Mouse (Mus musculus) NIH3T3 (cell line): ENCODE measurements around the gene Sult2b1.

Experiments
- DNase-seq: peaks from one replicate; pipeline ENCODE4 v3.0.0-alpha.2; 2012; ENCODE audit warnings: low read depth

Sult2b1 gene

DNA sequence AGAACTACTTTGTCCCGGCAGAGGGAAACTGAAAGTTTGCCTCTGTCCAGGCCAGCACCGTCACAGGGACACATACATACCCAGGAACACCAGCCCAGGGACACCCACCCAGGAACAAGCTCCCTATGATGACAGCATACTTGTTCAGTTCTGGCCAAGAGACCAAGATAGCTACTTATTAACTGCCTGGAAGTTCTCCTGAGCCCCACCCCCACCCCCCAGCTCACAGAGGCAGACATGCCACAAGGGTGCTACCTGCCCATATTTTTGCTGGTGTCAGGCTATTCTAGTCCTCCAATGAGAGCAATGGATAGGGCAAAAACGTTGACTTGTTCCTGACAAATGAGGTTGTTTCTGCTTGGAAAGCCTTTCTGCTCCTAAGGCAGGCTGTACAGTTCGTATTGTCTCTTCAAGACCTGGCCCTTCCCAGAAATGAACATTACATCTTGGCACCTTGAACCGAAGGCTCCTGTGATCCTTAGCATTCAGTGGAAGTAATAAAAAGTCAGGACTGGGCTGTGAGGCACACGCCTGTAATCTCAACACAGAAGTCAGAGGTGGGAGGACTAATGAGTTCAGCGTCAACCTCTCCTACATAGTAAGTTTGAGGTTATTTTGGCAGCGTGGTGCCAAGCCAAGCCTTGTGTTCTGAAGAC lies 13.9 kb downstream of the Sult2b1 start:
- no peak for DNase-seq

DNA sequence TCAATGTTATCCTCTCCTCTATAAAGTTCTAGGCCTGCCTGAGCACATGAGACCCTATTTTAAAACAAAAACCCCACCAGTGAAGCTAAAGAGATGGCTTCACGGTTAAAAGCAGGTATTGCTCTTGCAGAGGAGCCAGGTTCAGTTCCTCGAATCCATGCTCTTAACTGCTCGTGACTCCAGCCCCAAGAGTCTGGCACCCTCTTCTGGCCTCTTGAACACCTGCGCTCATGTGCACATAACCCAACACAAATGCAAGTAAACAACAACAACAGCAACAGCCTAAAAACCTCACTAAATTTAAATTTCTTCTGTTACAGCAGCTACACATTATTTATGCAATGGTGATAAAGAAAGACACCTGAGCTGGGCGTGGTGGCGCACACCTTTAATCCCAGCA lies 17.0 kb downstream of the Sult2b1 start:
- no peak for DNase-seq

DNA sequence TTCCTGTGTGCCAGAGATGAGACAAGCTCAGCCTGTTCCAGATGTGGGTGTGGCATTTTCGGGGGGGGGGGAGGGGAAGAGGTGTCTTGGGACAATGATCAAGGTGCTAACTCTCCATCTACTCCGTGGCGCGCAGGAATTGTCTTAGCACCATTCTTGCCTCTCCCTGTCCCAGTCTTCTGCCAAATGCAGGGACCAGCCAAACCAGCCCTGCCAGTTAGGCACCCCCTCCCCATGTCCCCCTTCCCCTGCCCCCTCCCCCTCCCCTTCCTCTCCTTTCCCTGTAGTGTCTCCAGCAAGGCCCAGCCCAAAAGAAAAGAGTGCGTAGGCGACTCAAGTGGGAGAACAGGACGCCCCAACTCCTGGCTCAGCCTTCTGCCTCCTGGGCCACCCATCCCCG lies 17.7 kb downstream of the Sult2b1 start:
- no peak for DNase-seq

DNA sequence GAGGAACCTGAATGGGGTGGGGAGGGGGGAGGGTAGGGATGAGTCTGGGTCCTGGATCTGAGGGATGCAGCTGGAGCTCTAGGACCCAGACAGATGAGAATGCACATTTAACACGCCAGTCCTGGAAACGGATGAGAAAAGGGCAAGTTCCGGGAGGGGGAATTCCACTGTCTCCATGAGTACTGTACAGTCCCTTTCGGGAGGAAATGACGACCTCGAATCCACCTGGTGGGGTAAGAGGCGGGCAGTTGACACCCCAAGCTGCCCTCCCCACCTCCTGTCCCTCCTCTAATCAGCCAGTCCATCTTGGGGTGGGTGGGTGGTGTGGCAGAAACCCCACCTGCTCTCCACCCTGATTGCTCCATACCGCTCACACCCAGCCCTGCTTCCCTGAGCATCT lies 18.5 kb downstream of the Sult2b1 start:
- DNase-seq = no peak

DNA sequence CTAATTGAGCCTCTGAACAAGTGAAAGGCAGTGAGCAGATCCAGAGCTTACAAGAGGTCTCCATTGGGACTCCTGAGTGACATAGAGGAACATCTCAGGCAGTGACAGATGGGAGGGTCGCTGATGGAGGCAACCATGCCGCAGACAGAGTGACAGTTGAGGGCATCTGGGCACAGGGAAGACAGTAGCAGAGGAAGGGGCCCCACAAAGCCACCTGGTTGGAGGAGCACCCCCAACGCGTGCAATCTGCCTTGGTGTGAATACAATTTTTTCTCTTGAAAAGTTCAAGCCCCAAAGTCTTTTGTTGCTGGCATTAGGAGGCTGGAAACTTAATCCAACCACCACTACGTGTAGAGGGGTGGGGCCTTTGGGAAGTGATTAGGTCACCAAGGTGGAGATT lies 24.3 kb downstream of the Sult2b1 start:
- DNase-seq = no peak

DNA sequence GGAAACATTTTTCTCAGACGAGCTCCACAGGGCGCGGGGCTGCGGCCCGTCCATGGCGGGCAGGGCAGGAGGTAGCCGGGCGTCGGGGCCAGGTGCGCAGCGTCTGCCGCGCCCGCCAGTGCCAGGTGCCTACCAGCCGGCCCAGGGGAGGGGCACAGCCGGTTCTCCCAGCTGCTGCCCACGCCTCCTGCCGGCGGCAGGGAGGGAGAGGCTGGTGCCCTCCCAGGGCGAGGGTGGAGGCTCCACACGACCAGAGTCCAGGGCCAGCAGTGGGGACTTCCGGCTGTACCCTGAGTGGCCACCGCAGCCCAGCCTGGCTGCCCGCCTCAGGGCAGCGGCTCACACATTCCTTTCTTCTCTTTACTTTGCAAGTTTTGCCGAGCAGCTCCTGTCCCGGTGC lies 25.1 kb downstream of the Sult2b1 start:
- DNase-seq = no peak

DNA sequence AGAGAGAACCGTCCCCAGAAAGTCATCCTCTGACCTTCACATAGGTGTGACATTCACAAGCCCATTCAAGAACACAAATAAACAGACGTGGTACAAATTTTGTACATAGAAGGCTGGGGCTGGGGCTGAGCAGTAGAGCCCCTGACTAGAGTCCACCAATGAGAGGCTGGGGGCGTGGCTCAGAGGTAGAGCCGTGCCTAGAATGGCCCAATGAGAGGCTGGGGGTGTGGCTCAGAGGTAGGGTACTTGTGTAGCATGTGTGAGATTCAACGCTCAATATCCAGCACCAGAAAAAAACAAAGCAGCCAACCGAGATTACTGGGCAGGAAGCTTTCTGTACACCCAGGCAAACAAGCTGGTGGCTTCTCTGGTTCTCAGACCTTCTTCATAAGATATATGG lies 28.8 kb downstream of the Sult2b1 start:
- DNase-seq = no peak

DNA sequence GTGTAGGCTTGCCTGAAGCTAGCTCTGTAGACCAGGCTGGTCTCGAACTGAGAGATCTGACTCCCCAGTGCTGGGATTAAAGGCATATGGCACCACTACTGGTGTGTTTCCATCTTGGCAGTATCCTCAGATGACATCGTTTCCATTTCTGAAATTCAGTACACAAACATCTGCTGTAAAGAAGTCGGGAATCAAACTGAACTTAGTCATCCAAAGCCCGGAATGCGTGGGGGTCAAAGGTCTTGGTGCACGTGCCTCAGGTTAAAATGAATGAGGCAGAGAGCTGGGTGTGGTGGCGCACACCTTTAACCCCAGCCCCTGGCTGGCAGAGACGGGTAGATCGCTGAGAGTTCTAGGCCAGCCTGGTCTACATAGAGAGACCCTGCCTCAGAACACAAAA lies 34.3 kb downstream of the Sult2b1 start:
- peak; percentile 86 for DNase-seq

DNA sequence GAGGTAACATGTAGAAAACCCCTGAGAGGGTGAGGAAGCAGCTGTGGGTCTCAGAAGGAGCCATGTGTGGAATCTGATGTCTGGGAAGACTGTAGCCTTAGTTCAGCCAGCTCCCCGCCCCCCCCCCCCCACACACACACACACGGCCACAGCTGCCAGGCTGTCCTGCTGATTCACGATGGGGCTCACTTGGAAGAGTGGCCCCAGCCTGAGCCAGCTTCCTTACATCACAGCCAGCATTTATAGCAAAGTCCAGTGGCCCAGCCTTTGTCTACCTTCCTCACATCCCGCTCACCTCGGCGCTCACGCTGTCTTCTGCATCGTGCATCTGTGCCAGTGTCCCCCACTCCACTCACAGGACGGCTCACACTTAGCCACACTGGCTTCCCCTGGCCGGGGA lies 35.1 kb downstream of the Sult2b1 start:
- peak; percentile 69 for DNase-seq

DNA sequence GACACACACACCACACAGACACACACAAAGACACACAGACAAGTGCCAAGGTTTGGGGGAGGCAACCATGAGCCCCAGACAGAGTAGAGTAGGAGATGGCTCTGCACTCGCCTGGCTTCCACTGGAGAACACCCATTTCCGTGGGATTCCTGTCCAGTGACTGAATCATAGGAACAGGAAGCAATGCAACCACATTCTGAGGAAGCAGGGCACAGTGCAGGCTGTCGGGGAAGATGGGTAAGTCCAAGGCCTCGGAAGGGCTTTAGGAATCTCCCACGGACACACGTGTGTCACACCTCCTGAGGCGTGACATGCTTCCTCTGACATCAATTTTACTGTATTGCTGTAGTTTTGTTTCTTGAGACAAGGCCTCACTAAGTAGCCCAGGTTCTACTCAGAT lies 36.4 kb downstream of the Sult2b1 start:
- peak; percentile 35 for DNase-seq

DNA sequence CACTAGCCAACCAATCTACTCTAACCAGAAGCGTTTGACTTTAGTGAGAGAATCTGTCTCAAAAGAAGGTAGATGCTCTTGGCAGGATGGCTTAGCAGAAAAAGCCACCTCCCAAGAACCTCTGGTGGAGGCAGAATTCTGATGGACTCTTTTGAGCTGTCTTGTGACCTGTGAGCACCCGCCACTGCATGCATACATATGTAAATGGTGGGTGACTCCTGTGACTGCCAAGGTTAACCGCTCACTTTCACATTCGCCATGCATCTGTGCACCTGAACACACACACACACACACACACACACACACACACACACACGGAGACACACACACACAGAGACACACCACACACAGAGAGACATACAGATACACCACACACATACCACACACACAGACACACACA lies 37.0 kb downstream of the Sult2b1 start:
- DNase-seq = no peak

DNA sequence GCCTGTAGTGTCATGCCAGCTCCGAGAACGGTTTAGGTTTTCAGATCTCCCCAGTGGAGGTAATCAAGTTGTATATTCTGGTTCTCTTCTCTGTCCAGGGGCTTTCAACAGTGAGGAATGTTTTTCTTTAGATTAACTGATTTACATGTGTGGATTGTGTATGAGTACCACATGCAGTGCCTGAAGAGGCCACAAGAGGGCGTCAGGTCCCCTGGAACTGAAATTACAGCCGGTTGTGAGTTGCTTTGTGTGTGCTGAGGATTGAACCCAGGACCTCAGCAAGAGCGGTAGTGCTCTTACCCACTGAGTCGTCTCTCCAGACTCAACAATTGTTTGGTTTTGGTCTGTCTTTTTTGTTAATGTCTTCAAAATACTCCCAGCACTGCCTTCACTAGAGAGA lies 38.0 kb downstream of the Sult2b1 start:
- DNase-seq = peak; percentile 26

DNA sequence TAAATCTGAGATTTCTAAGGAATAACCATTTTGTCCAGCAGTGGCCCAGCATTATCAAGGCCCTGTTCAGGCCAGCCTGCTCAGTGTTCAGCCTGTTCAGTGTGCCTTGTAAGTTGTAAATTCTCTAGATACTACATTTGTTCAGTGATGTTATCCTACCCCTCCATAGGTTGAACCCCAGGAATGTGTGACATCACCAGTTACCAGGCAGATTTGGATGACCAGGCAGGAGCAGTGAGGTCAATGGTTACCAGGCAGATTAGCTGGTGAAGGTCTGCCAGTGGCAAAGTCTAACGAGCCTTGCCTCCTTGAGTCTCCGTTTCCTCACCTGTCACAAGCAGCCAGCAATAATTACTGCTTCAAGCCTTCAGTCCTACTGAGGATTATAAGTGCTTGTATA lies 40.1 kb downstream of the Sult2b1 start:
- DNase-seq = peak; percentile 84

DNA sequence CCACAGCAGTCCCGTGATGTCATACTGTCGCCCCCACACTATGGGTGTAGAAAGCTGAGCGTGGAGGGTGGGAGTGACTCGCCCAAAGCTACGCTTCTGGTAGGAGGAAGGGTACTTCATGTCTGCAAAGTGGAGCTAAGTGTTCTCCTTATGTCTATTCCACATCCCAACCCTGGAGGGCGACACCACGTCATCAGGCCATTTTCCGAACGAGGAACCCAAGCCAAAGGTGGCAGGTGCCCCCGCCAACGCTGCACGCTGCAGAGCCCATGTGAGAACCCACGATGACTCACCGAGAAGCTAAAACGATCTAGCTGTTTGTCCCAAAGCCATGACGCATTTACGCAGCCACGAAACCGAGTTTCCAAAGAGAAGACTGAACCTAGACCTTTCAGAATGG lies 42.1 kb downstream of the Sult2b1 start:
- DNase-seq = peak; percentile 74

DNA sequence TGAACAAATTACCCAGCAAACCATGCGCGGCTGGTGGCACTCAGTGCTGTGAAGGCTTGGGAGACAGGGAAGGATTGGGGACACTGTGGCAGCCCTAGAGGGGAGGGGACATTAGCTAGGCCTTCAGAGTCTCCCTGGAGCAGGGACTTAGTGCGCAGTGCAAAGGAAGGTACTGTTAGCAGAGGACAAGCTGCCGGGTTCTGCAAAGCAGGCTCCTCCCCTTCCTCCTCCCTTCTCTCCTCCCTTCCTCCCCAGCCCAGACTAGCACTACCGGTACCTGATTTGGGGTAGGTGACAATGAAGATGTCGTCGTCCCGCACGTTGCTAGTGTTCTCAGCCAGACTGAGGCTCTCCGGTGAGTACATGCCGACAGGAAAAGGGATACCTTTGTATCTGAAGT lies 42.7 kb downstream of the Sult2b1 start:
- no peak for DNase-seq

DNA sequence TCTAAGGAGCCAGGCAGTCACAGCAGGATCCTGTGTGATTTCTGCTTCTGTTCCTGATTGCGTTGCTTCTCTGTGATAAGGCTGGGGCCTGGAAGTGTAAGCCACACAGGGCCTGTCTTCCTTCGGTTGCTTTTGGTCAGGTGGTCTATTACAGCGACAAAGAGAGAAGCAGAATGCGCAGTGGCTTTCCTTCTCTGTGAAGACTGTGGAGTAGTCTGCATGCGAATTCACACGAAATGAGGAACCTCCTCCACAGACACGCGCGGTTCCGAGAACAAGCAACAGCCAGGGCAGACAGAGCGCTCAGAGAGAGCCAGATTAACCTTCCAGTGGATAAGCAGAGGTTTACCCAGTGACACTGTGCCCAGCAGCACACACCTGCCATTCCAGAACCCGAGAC lies 43.2 kb downstream of the Sult2b1 start:
- DNase-seq = no peak

DNA sequence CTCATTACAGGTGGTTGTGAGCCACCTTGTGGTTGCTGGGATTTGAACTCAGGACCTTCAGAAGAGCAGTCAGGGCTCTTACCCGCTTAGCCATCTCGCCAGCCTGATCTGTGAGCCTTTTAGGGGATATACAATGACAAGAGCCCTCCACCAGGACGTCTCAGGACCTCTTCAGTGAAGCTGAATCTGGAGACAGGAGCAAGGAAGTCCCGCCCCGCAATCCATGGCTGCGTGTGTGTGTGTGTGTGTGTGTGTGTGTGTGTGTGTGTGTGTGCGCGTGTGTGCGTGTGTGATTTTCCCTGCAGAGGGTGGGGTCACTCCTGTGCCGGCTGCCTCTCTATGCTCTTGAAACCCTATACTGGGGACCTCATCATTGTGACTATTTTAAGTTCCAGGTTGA lies 44.6 kb downstream of the Sult2b1 start:
- peak; percentile 25 for DNase-seq

DNA sequence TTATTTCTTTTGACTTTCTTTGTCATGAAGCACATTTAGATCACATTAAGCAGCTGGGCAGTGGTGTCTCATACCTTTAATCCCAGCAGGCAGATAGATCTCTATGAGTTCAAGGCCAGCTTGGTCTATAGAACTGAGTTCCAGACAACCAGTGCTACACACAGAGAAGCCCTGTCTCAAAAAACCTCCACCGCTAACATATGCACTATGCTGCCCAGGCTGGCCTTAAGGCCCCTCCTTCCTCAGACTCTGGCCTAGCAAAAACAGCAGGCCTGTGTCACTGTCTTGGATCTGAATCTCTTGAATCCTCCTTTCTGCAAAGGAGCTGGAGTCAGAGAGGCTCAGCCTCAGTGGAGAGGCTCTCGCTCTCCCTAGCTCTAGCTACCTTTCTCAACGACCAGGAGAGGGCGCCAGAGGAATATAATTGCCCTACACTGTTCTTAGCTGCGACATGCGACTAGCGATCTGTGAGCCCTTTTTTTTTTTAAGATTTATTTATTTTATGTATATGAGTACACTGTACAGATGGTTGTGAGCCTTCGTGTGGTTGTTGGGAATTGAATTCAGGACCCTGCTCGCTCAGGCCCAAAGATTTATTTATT lies 45.2 kb downstream of the Sult2b1 start:
- peak; percentile 96 for DNase-seq

DNA sequence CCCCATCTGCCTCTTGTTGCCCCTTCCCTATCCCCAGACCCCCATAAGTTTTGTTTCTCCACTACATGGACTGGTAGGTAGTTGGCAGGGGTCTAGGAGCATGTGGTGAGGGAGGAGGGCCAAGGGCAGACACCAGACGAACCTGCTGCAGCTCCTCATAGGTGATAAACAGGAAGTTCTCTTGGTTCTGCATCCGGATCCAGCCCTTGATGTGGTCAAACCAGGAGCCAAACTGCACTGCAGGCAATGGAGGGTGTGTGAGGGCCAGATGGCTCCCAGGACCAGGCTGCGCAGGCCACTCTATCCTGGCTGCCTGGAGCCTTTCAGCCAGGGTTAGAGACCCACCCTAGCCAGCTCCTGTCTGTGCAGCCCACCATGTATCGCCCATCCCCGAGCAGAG lies 51.0 kb downstream of the Sult2b1 start:
- no peak for DNase-seq

DNA sequence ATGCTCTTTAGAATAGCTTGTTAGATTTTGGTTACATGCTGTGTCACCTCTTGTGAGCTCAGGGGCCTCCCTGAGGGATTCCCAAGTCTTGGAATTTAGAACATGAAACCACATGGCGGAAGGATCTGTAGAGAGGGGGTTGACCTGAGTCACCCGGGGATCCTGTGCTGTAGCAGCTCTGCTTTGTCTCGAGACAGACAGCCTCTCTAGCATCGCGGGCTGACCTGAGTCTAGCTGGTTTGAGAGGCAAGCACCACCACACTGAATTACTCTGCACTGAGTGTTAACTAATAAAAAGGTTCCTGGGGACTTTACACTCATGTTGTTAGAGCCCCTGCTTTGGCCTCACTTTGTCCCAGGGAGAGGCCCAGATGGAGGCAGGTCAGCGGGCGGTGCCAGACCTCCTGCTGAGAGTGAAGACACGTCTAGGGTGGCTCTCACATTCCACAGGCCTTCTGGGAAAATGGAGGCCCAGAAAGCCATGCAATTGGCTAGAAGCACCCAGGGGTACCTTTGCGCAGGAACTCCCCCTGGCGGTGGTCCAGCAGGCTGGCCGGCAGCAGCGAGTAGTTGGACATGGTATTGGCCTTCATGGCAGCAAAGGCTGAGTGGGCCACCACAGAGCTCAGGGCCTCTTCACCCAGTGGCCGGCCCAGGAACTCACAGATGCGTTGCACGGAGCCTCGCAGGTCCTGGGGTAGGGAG lies 53.6 kb downstream of the Sult2b1 start:
- DNase-seq = peak; percentile 69

DNA sequence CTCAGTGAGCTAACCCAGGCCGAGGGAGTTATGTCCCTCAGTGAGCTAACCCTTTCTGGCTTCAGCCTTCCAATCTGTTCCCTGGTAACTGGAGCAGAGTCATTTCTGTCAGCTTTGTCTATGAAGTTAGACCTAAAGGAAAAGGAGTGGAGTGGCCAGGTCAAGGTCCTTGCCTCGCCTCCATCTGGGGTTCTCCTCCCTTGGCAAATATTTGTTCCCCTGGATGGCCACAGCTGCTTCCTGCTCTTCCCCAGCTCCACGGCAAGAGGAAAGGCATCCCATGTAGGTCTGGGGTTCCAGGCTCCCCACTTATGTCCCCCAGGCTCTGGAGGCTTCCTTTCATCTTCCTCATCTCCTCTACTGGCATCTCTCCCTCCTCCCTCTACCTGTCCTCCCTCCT lies 56.8 kb downstream of the Sult2b1 start:
- no peak for DNase-seq

DNA sequence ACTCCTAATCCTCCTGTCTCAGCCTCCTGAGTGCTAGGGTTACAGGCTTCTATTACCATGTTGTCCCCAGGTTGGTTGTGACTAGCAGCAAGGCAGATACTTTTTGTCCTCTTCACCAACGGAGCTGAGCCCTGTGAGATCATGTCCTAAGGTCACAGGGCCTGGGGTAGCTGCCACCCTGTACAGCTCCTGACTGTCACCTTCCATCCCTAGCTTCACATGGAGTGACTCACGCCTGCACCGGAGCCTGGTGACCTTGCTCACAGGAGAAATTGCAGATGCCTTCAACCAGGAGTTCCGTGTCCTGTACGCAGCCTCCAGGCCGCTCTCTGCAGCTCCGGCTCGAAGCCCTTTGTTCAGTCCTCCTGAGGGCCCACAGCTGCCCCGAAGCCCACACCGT lies 58.0 kb downstream of the Sult2b1 start:
- DNase-seq = no peak

DNA sequence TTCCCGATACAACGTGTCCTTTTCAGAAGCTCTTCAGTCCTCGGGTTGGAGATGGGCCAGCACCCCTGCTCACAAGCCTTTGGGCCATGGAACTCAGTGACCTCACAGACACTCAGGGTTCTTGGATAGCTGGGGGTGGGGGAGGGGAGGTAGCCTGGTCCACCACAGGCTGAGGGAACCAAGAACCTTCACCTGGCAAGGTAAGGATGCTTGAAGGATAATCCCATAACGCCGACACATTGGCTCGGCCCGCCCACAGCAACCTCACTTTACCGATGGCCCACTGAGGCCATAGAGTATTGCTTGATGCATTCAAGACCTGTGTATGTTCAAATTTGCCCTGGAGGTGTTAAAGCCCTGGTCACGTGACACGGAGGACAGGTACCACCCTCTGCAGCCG lies 58.8 kb downstream of the Sult2b1 start, which contains the start of gene Spaca4:
Spaca4 (minus strand) TSS at position 101 of the 400 bp plus-strand sequence.
- no peak for DNase-seq

DNA sequence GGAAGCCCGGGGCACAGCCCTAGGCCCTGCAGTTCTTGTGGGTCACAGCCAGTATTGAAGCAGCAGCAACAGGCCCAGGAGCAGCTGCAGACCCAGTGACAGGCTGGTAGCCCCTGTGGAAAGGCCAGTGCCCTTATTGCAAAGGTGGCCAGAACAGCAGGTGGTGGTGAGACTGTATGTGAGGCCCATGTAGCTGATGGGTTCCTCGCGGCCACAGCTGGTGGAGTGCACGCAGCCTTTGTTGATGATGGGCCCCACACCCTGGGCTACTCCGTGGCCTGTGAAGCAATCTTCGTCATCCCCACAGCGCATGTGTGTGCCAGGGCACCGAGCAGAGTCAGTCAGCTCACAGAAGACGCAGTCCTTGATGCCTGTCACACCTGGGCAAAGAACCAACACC lies 59.3 kb downstream of the Sult2b1 start:
- no peak for DNase-seq
